Mouse (Mus musculus) olfactory bulb, adult 2 months (tissue): Measurements from ENCODE around the gene Wscd1.

ENCODE experiments used
- CTCF ChIP-seq: fragments of 200-500 bp; IDR thresholded peaks from 2 replicates; pipeline ENCODE4 v1.5.1; 2012; ENCODE audit warnings: low read depth, mild to moderate bottlenecking, low read length, moderate library complexity; ENCODE audit not compliant: insufficient read depth
- POLR2A ChIP-seq: fragments of 200-500 bp; IDR thresholded peaks from 2 replicates; pipeline ENCODE4 v1.6.1; 2012; ENCODE audit warnings: mild to moderate bottlenecking, low read depth, low read length, moderate library complexity; ENCODE audit not compliant: insufficient read depth

GRCm38 (mm10) chr11:71815326-71815725, 65.6 kb downstream of the Wscd1 start:
- TF ChIP-seq CTCF, result no peak
- no peak for TF ChIP-seq POLR2A
